Mouse (Mus musculus) ovary, postnatal 10 days (tissue): ENCODE data around the gene Olfr1443.
"Not testable (repeated sequence)": the region's sequence is repeated elsewhere in the genome, so short reads cannot be mapped to it uniquely, and the experiment has no call there.

Experiments used
- DNase-seq: peaks from one replicate; pipeline ENCODE4 v3.0.0; 2022; ENCODE audit warnings: low spot score

Olfr1443 gene

GRCm38 (mm10) chr19:12677812-12678211, at the start of gene Olfr1443:
TSS of gene Olfr1443 (plus strand) at chr19:12678112.
- no peak for DNase-seq

- DNase-seq: no peak
Observed at GRCm38 (mm10) chr19:12633176-12633575, 44.7 kb upstream of the Olfr1443 start, which contains the start of gene Glyat. TSS of gene Glyat (plus strand) at chr19:12633308.

GRCm38 (mm10) chr19:12634259-12634658, 43.7 kb upstream of the Olfr1443 start:
- DNase-seq: no peak

- DNase-seq: no peak
Observed at GRCm38 (mm10) chr19:12634963-12635362, 42.9 kb upstream of the Olfr1443 start.

GRCm38 (mm10) chr19:12636863-12637262, 41.0 kb upstream of the Olfr1443 start:
- no peak for DNase-seq

GRCm38 (mm10) chr19:12638049-12638448, 39.9 kb upstream of the Olfr1443 start:
- no peak for DNase-seq

- no peak for DNase-seq
Observed at GRCm38 (mm10) chr19:12649511-12649910, 28.4 kb upstream of the Olfr1443 start.

GRCm38 (mm10) chr19:12666156-12666555, 11.8 kb upstream of the Olfr1443 start:
- DNase-seq: no peak

- not testable (repeated sequence) for DNase-seq
Observed at GRCm38 (mm10) chr19:12668601-12669000, 9.3 kb upstream of the Olfr1443 start.

- no peak for DNase-seq
Observed at GRCm38 (mm10) chr19:12670139-12670538, 7.8 kb upstream of the Olfr1443 start, which contains the start of gene Olfr1442. TSS of gene Olfr1442 (plus strand) at chr19:12670439.

GRCm38 (mm10) chr19:12671051-12671450, 6.9 kb upstream of the Olfr1443 start:
- no peak for DNase-seq

GRCm38 (mm10) chr19:12684638-12685037, 6.7 kb downstream of the Olfr1443 start:
- no peak for DNase-seq

- no peak for DNase-seq
Observed at GRCm38 (mm10) chr19:12685231-12685630, 7.3 kb downstream of the Olfr1443 start.

GRCm38 (mm10) chr19:12695590-12695989, 17.7 kb downstream of the Olfr1443 start, which contains the start of gene Keg1:
TSS of gene Keg1 (plus strand) at chr19:12695786.
- no peak for DNase-seq

GRCm38 (mm10) chr19:12696221-12696620, 18.3 kb downstream of the Olfr1443 start:
- DNase-seq: no peak

GRCm38 (mm10) chr19:12708458-12708857, 30.5 kb downstream of the Olfr1443 start:
- DNase-seq: no peak

GRCm38 (mm10) chr19:12708986-12709385, 31.1 kb downstream of the Olfr1443 start:
- DNase-seq: no peak

- DNase-seq: no peak
Observed at GRCm38 (mm10) chr19:12719189-12719588, 41.3 kb downstream of the Olfr1443 start.

- no peak for DNase-seq
Observed at GRCm38 (mm10) chr19:12720463-12720862, 42.6 kb downstream of the Olfr1443 start.

- not testable (repeated sequence) for DNase-seq
Observed at GRCm38 (mm10) chr19:12720919-12721318, 43.0 kb downstream of the Olfr1443 start.

- DNase-seq: not testable (repeated sequence)
Observed at GRCm38 (mm10) chr19:12721596-12721995, 43.7 kb downstream of the Olfr1443 start.

- no peak for DNase-seq
Observed at GRCm38 (mm10) chr19:12722308-12722707, 44.4 kb downstream of the Olfr1443 start.

- DNase-seq: no peak
Observed at GRCm38 (mm10) chr19:12725851-12726250, 47.9 kb downstream of the Olfr1443 start.

- no peak for DNase-seq
Observed at GRCm38 (mm10) chr19:12731036-12731435, 53.1 kb downstream of the Olfr1443 start.
